Mouse (Mus musculus) MEL (cell line): ENCODE measurements at regions not wholly inside any gene's neighbourhood (a gene's known extent, or its start where the extent isn't known, plus 50 kb on each side); places are given as distances from the start of the nearest gene placed in this dataset.

Source experiments
- CTCF ChIP-seq, 3 experiments: IDR thresholded peaks in 2 of 3; conservative IDR thresholded peaks in 1 of 3; 2 replicates each; pipeline ENCODE4 v1.5.1; 2011 to 2012; ENCODE audit warnings: low read length in 3 of 3, low read depth in 2 of 3, mild to moderate bottlenecking in 2 of 3, improper control_type of control experiment in 1 of 3, inconsistent platforms in 1 of 3, mixed read lengths in 1 of 3, moderate library complexity in 1 of 3; ENCODE audit not compliant: control insufficient read depth in 1 of 3, insufficient read depth in 1 of 3, poor library complexity in 1 of 3, severe bottlenecking in 1 of 3
- ETS1 ChIP-seq: IDR thresholded peaks from 2 replicates; pipeline ENCODE4 v1.6.1; 2012; ENCODE audit warnings: low read depth, mild to moderate bottlenecking, inconsistent platforms, low read length, improper control_type of control experiment, moderate library complexity
- GATA1 ChIP-seq: IDR thresholded peaks from 2 replicates; pipeline ENCODE4 v1.6.1; 2011; ENCODE audit warnings: low read depth, low read length, improper control_type of control experiment
- HCFC1 ChIP-seq: IDR thresholded peaks from 2 replicates; pipeline ENCODE4 v1.6.1; 2012; ENCODE audit warnings: low read depth, mild to moderate bottlenecking, inconsistent platforms, low read length, improper control_type of control experiment, moderate library complexity
- POLR2A ChIP-seq, 2 experiments: IDR thresholded peaks; 2 replicates each; pipeline ENCODE4 v1.6.1; 2011 to 2012; ENCODE audit warnings: low read length in 2 of 2, mild to moderate bottlenecking in 2 of 2, control low read depth in 1 of 2, improper control_type of control experiment in 1 of 2, low read depth in 1 of 2, moderate library complexity in 1 of 2; ENCODE audit not compliant: control insufficient read depth in 1 of 2, insufficient read depth in 1 of 2, poor library complexity in 1 of 2
- POLR2AphosphoS5 ChIP-seq: IDR thresholded peaks from 2 replicates; pipeline ENCODE4 v1.6.1; 2012; ENCODE audit warnings: low read depth, borderline replicate concordance, mild to moderate bottlenecking, inconsistent platforms, low read length, moderate library complexity, mixed read lengths
- TAL1 ChIP-seq: IDR thresholded peaks from 2 replicates; pipeline ENCODE4 v1.6.1; 2012; ENCODE audit warnings: mild to moderate bottlenecking, inconsistent platforms, low read length, moderate library complexity, mixed read lengths
- TBP ChIP-seq: IDR thresholded peaks from 2 replicates; pipeline ENCODE4 v1.8.0; 2011; ENCODE audit warnings: low read depth, low read length, improper control_type of control experiment
- ZKSCAN1 ChIP-seq: IDR thresholded peaks from 2 replicates; pipeline ENCODE4 v1.6.1; 2012; ENCODE audit warnings: low read depth, mild to moderate bottlenecking, inconsistent platforms, low read length, improper control_type of control experiment, moderate library complexity

GRCm38 (mm10) chr12:54405066-54405465, 201.4 kb upstream of the Egln3 start:
- TF ChIP-seq POLR2AphosphoS5 (no peak), CTCF (IDR thresholded peaks at IDR 0.05 in 2 of 3, conservative IDR thresholded peaks at IDR 0.05 in 1 of 3; ENCODE audit: control insufficient read depth in 1 of 3, insufficient read depth in 1 of 3, low read depth in 2 of 3, low read length in 3 of 3, poor library complexity in 1 of 3, severe bottlenecking in 1 of 3) (no peak), POLR2A (IDR thresholded peaks at IDR 0.05; ENCODE audit: control insufficient read depth in 1 of 2, insufficient read depth in 1 of 2, low read depth in 1 of 2, low read length in 2 of 2, poor library complexity in 1 of 2) (no peak), TAL1 (no peak), ETS1 (no peak), HCFC1 (no peak), GATA1 (no peak), TBP (no peak), ZKSCAN1 (no peak)
